Mouse (Mus musculus) E14TG2a.4 (cell line): ENCODE measurements around the gene Tigd3.

Experiments
- CTCF ChIP-seq: conservative IDR thresholded peaks from 2 replicates; pipeline ENCODE4 v1.5.1; 2014; ENCODE audit warnings: low read length
- POU5F1 ChIP-seq: IDR thresholded peaks from 2 replicates; pipeline ENCODE4 v1.6.1; 2014; ENCODE audit warnings: low read length, borderline replicate concordance

DNA sequence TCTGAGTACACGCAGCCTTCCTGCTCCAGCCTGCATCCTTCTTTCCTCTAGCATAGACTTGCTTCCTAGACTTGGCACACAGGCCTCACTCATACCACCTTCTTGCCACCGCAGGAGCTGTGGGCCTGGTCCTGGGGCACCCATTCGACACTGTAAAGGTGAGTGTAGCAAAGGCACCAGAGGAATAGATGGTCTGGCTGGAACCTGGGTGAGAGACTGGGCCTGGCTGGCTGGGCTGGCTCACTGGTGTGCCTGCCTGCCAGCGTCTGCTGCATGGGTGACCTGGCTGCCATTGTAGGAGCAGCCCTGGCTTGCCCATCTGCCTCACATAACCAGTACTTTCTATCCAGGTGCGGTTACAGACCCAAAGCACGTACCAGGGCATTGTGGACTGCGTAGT is 14.2 kb downstream of the Tigd3 start:
- TF ChIP-seq CTCF (no peak), POU5F1 (no peak)
